Mouse (Mus musculus) gastrocnemius, adult 2 months (tissue): Measurements from ENCODE around the gene Hsf4. TPM values are rescaled to one million over a fixed set of nuclear protein-coding genes. Genes with fewer than 3 reads are reported as not detected.

Experiments
- DNase-seq: peaks from one replicate; pipeline ENCODE4 v3.0.0; 2022
- H3K27ac ChIP-seq: fragments of 200-600 bp; 2 replicates; pipeline ENCODE4 v1.8.1; 2022; ENCODE audit warnings: mild to moderate bottlenecking
- H3K4me3 ChIP-seq: fragments of 200-600 bp; 2 replicates; pipeline ENCODE4 v1.8.1; 2022; ENCODE audit warnings: mild to moderate bottlenecking, moderate library complexity
- CTCF ChIP-seq: fragments of 200-600 bp; IDR thresholded peaks from 2 replicates; pipeline ENCODE4 v1.8.1; 2022; ENCODE audit warnings: antibody characterized with exemption, mild to moderate bottlenecking, moderate library complexity
- intact Hi-C: fragments of 180-260 bp; cut with DNase I; formaldehyde crosslinking; loops from one replicate; pipeline ENCODE4 v1.15.1; 2025
- microRNA-seq: library from miRNA; unstranded; fragments of <30 nt; microRNA quantifications from one replicate; pipeline ENCODE4 v1.2.0, GENCODE M21; 2021
- total RNA-seq, 2 experiments: library from RNA; stranded (reverse); gene quantifications; 2 replicates each; pipeline ENCODE4 v1.2.3; 2021

Hsf4 gene
- total RNA-seq, 2 experiments from 2014 or later: 6.1 to 8.4 TPM

GRCm38 (mm10) chr8:105318662-105319190 is 49.1 kb downstream of the Hsf4 start:
- H3K27ac ChIP-seq: peak overlapping the region; percentile 86
- no peak for DNase-seq
- TF ChIP-seq CTCF: no peak
- intact Hi-C loops: no loop called here
- H3K4me3 ChIP-seq: no peak overlapping the region

GRCm38 (mm10) chr8:105323183-105323582 is 53.6 kb downstream of the Hsf4 start:
- intact Hi-C loops: no loop called here
- Histone ChIP-seq H3K4me3 (no peak overlapping the region), H3K27ac (no peak overlapping the region)
- no peak for DNase-seq
- no peak for TF ChIP-seq CTCF

Small RNA genes within 50 kb of the gene (microRNA-seq; reads per million reads assigned to microRNA genes)
- gene Gm27320: not detected
- gene Mir328: 931 reads per million, percentile 76 among the genes with 10 or more reads in this experiment

Other genes with a start within 250 kb of the Hsf4 start
- not detected for gene Ces3a, start 221.2 kb upstream of the Hsf4 start, total RNA-seq
- not detected for gene Ces3b, start 186.0 kb upstream of the Hsf4 start, total RNA-seq
- not detected for gene Ces4a, start 138.0 kb upstream of the Hsf4 start, total RNA-seq
- 10 to 100 TPM; 58.9 to 76.8 TPM for gene Cbfb, start 99.1 kb upstream of the Hsf4 start, total RNA-seq
- gene D230025D16Rik, start 44.7 kb upstream of the Hsf4 start, total RNA-seq: 10 to 100 TPM; 28.1 to 33.1 TPM
- gene B3gnt9, start 14.6 kb upstream of the Hsf4 start, total RNA-seq: 1 to 10 TPM; 1.8 to 3.5 TPM
- gene Tradd, start 5.2 kb upstream of the Hsf4 start, total RNA-seq: 1 to 10 TPM; 2.4 to 2.9 TPM
- gene Fbxl8, start 5.2 kb upstream of the Hsf4 start, total RNA-seq: 1 to 10 TPM; 1.0 to 1.1 TPM
- gene Nol3, start 6.3 kb downstream of the Hsf4 start, total RNA-seq: 10 to 100 TPM; 27.9 to 32.4 TPM
- under 1 TPM; 0.33 to 0.98 TPM for gene 4931428F04Rik, start 20.1 kb downstream of the Hsf4 start, total RNA-seq
- gene Exoc3l, start 26.3 kb downstream of the Hsf4 start, total RNA-seq: 1 to 10 TPM in 1 of 2 experiments, under 1 TPM in 1; 0.84 to 2.3 TPM
- gene E2f4, start 27.9 kb downstream of the Hsf4 start, total RNA-seq: 10 to 100 TPM; 26.8 to 29.7 TPM
- 1 to 10 TPM; 1.2 to 1.6 TPM for gene Elmo3, start 35.8 kb downstream of the Hsf4 start, total RNA-seq
- 1 to 10 TPM in 1 of 2 experiments, under 1 TPM in 1; 0.99 to 1.3 TPM for gene Lrrc29, start 56.5 kb downstream of the Hsf4 start, total RNA-seq
- gene Tmem208, start 56.6 kb downstream of the Hsf4 start, total RNA-seq: 10 to 100 TPM; 20.1 to 24.6 TPM
- 10 to 100 TPM; 17.5 to 23.4 TPM for gene Fhod1, start 78.2 kb downstream of the Hsf4 start, total RNA-seq
- under 1 TPM; 0.45 to 0.92 TPM for gene Slc9a5, start 79.0 kb downstream of the Hsf4 start, total RNA-seq
- gene Plekhg4, start 103.5 kb downstream of the Hsf4 start, total RNA-seq: not detected
- under 1 TPM in 1 of 2 experiments, not detected in 1; 0.23 TPM for gene Kctd19, start 143.7 kb downstream of the Hsf4 start, total RNA-seq
- gene Lrrc36, start 143.8 kb downstream of the Hsf4 start, total RNA-seq: under 1 TPM; 0.64 to 0.73 TPM
- 10 to 100 TPM; 52.8 to 53.4 TPM for gene Tppp3, start 201.7 kb downstream of the Hsf4 start, total RNA-seq
- gene Zdhhc1, start 227.1 kb downstream of the Hsf4 start, total RNA-seq: 10 to 100 TPM in 1 of 2 experiments, 1 to 10 TPM in 1; 9.6 to 11.2 TPM
- not detected for gene Hsd11b2, start 249.0 kb downstream of the Hsf4 start, total RNA-seq